Mouse (Mus musculus): Measurements from ENCODE around the gene Prkca. TPM values are rescaled to one million over a fixed set of nuclear protein-coding genes. Genes with fewer than 3 reads are reported as not detected.

The Prkca gene
- total and polyA plus RNA-seq, 3 experiments = 15.3 to 30.9 (median 19.9) TPM

DNA sequence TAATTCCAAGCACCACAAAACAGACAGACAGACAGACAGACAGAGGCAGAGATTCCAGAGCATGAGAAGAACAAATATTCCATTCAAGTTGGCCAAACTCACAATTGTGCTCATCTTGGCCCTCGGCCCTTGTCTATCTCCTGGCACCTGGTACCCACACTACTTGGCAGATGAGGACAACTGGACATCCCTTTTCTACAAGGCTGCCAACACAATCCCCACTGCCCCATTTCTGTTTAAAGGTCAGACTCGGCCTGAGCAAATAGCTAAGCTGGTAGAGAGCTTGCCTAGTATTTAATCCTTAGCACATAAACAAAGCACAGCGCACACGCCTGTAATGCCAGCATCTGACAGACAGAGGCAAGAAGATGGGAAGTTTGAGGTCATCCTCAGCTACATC, 8.2 kb downstream of the Prkca start:
- Histone ChIP-seq H3K4me3 (ENCODE audit: control insufficient read depth in 1 of 2, insufficient read depth in 1 of 2, low read depth in 2 of 2, low read length in 2 of 2) (no peak overlapping the region), H3K9ac (ENCODE audit: control insufficient read depth, low read depth, low read length, poor library complexity, severe bottlenecking) (no peak overlapping the region), H3K27me3 (ENCODE audit: control insufficient read depth in 1 of 2, insufficient read depth in 2 of 2, low read length in 2 of 2) (no peaks in the 10 kb centered on the region), H3K79me2 (ENCODE audit: control insufficient read depth, insufficient read depth, low read length, poor library complexity) (peaks cover 2% of the 10 kb centered on the region; the same call in 1 of the 2 replicates), H3K27ac (ENCODE audit: control insufficient read depth, low read depth, low read length) (no peak overlapping the region), H3K9me3 (replicated peaks; ENCODE audit: insufficient read depth, low read length) (no peaks in the 10 kb centered on the region), H3K36me3 (ENCODE audit: control insufficient read depth in 1 of 2, insufficient read depth in 2 of 2, low read length in 2 of 2) (peaks cover 10% of the 10 kb centered on the region in 2 experiments), H3K4me1 (ENCODE audit: control insufficient read depth in 1 of 2, insufficient read depth in 2 of 2, low read length in 2 of 2) (peaks cover 7 to 9% of the 10 kb centered on the region in 2 experiments)
- DNase-seq (ENCODE audit: low read depth, low spot score) = no peak
- TF ChIP-seq CHD2 (IDR thresholded peaks at IDR 0.05; ENCODE audit: low read length) (no peak), BHLHE40 (IDR thresholded peaks at IDR 0.05; ENCODE audit: borderline replicate concordance, low read depth, low read length) (no peak), MYC (IDR thresholded peaks at IDR 0.05; ENCODE audit: low read depth, low read length) (no peak), SIN3A (IDR thresholded peaks at IDR 0.05; ENCODE audit: low read length) (no peak), MAZ (IDR thresholded peaks at IDR 0.05; ENCODE audit: low read depth, low read length) (no peak), GATA1 (IDR thresholded peaks at IDR 0.05; ENCODE audit: low read depth, low read length) (no peak), POLR2AphosphoS5 (IDR thresholded peaks at IDR 0.05; ENCODE audit: borderline replicate concordance, low read depth, low read length) (no peak), TCF12 (IDR thresholded peaks at IDR 0.05; ENCODE audit: low read depth, low read length) (no peak), KAT2A (conservative IDR thresholded peaks at IDR 0.05; ENCODE audit: low read depth, low read length) (no peak), MAFK (IDR thresholded peaks at IDR 0.05; ENCODE audit: borderline replicate concordance, low read depth, low read length) (no peak), MEF2A (IDR thresholded peaks at IDR 0.05; ENCODE audit: extremely low read depth, insufficient replicate concordance, low read depth, low read length, poor library complexity, severe bottlenecking) (no peak), HCFC1 (IDR thresholded peaks at IDR 0.05; ENCODE audit: low read depth, low read length) (no peak), CHD1 (IDR thresholded peaks at IDR 0.05; ENCODE audit: low read depth, low read length) (no peak), TAL1 (IDR thresholded peaks at IDR 0.05; ENCODE audit: low read length) (no peak), MAX (IDR thresholded peaks at IDR 0.05; ENCODE audit: low read length) (no peak)

DNA sequence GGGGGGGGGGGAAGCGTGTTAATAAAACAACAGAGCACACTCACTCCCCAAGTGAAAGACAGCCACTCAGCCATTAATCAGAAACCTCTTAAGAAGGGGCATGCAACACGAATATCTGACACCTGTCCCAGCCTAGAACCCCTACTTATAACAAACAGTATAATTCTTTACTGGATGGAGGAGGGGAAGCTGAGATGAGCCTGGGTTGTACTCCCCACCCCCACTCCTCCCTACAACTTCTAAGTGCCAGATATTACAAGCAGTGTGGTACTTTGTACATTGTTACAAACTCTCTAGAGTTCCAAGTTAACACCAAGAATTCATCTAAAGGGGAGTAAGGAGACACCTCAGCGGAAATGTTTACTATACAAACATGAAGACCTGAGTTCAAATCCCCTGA, 9.1 kb downstream of the Prkca start:
- no peak for DNase-seq (ENCODE audit: low read depth, low spot score)
- H3K9ac ChIP-seq (ENCODE audit: control insufficient read depth, low read depth, low read length, poor library complexity, severe bottlenecking) = no peak overlapping the region
- H3K9me3 ChIP-seq (replicated peaks; ENCODE audit: insufficient read depth, low read length) = no peaks in the 10 kb centered on the region
- no peaks in the 10 kb centered on the region for H3K27me3 ChIP-seq (ENCODE audit: control insufficient read depth in 1 of 2, insufficient read depth in 2 of 2, low read length in 2 of 2)
- H3K4me3 ChIP-seq (ENCODE audit: control insufficient read depth in 1 of 2, insufficient read depth in 1 of 2, low read depth in 2 of 2, low read length in 2 of 2) = no peak overlapping the region
- H3K79me2 ChIP-seq (ENCODE audit: control insufficient read depth, insufficient read depth, low read length, poor library complexity) = no peaks in the 10 kb centered on the region
- no peak overlapping the region for H3K27ac ChIP-seq (ENCODE audit: control insufficient read depth, low read depth, low read length)
- H3K4me1 ChIP-seq (ENCODE audit: control insufficient read depth in 1 of 2, insufficient read depth in 2 of 2, low read length in 2 of 2) = peaks cover under 1 to 2% of the 10 kb centered on the region in 2 experiments
- TF ChIP-seq POLR2AphosphoS2 (IDR thresholded peaks at IDR 0.05; ENCODE audit: low read length) (no peak), MYC (IDR thresholded peaks at IDR 0.05; ENCODE audit: low read depth, low read length) (no peak), ZNF384 (IDR thresholded peaks at IDR 0.05; ENCODE audit: low read depth, low read length) (no peak), MEF2A (IDR thresholded peaks at IDR 0.05; ENCODE audit: extremely low read depth, insufficient replicate concordance, low read depth, low read length, poor library complexity, severe bottlenecking) (no peak), BHLHE40 (IDR thresholded peaks at IDR 0.05; ENCODE audit: borderline replicate concordance, low read depth, low read length) (no peak), USF2 (IDR thresholded peaks at IDR 0.05; ENCODE audit: borderline replicate concordance in 1 of 2, insufficient read depth in 1 of 2, low read depth in 1 of 2, low read length in 2 of 2) (no peak), CHD1 (IDR thresholded peaks at IDR 0.05; ENCODE audit: low read depth, low read length) (no peak), TAL1 (IDR thresholded peaks at IDR 0.05; ENCODE audit: low read length) (no peak), MAX (IDR thresholded peaks at IDR 0.05; ENCODE audit: low read length) (no peak), NRF1 (IDR thresholded peaks at IDR 0.05; ENCODE audit: insufficient read depth, low read depth, low read length, poor library complexity, severe bottlenecking) (no peak), JUND (IDR thresholded peaks at IDR 0.05; ENCODE audit: low read depth, low read length) (no peak), ZC3H11A (IDR thresholded peaks at IDR 0.05; ENCODE audit: low read depth, low read length) (no peak), RCOR1 (IDR thresholded peaks at IDR 0.05; ENCODE audit: low read depth, low read length) (no peak), EP300 (IDR thresholded peaks at IDR 0.05; ENCODE audit: low read depth in 1 of 2, low read length in 2 of 2) (no peak), MYB (IDR thresholded peaks at IDR 0.05; ENCODE audit: low read depth, low read length) (no peak), UBTF (IDR thresholded peaks at IDR 0.05; ENCODE audit: borderline replicate concordance, insufficient read depth, low read depth, low read length) (no peak)
- H3K36me3 ChIP-seq (ENCODE audit: control insufficient read depth in 1 of 2, insufficient read depth in 2 of 2, low read length in 2 of 2) = peaks cover 2 to 15% of the 10 kb centered on the region in 2 experiments

Measured in MEL (cell line).